Mouse (Mus musculus): ENCODE results near the gene Man2a2.
"Not testable (repeated sequence)": the region's sequence is repeated elsewhere in the genome, so short reads cannot be mapped to it uniquely, and the experiment has no call there.

Gene Man2a2

DNA sequence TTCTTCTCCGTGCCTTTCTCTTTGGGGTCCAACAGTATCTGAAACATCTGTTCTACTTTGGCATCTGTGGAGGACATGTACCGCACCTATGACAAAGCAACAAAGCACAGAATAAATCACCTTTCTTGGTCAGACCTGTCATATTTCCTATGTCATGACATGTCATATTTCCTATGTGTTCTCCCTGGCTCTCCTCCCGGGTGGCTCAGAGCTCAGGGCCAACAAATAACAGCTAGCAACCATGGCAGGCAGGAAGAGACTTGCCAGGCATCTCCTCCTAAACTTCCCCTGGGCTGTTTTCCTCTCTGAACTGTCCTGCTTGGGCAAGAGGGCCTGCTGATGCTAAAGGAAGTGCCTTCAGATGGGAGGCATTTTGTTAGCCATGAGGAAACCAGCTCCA is 34.2 kb downstream of the Man2a2 start:
- DNase-seq (ENCODE audit: low read depth), result no peak

DNA sequence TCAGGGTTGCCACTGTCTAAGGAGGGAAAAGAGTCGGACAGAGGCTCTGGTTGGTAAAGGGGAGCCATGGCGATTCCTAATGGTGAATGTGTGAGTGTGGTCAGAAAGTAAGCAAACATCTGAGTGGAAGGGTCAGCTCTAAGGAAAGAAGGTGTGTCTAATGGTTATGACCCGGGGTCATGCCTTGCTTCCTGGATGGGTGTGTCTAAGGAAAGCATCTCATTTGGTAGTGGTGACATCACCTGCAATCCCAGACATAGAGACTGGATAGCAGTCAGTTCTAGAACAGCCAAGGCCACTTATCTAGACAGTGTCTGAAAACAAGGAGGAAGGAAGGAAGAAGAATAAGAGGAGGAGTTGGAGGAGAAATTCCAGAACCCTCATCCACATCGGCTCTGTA is 36.3 kb downstream of the Man2a2 start:
- no peak for DNase-seq (ENCODE audit: low read depth)

DNA sequence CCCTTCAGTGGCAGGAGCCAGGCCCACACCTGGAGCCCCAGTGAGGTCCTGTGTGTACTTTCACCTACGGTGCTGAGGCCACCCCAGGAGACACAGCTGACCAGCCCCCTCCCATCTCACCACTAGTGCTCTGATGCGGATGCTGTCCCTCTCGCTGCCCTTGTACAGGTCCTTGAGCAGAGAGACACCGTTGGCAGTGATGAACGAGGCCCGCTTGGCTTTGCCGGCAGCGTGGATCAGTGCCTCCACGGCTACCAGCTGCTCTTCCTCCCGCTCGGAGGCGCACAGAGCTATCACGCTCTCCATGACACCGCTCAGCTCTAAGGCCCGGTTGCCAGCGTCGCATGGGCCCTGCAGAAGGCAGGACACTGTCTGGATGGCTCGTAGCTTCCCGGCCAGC is 39.7 kb downstream of the Man2a2 start:
- no peak for DNase-seq (ENCODE audit: low read depth)

DNA sequence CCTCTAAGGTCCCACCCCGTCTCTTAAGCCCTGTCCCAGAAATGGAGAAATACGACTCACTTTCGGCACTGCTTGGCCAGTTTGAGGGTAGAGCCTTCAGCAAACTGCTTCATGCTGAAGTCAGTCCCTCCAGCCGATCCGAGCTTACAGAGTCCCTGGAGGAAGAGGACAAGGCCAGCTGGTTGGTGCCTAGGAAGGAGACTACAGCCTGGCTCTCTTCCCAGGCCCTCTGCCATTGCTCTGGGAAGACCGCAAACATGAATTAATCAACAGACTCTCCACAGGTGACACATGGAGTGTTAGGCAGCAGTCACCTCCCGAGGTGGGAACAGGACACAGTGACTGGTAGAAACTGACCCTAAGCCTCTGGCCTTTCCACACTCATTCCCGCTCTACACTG is 40.9 kb downstream of the Man2a2 start:
- no peak for DNase-seq (ENCODE audit: low read depth)

DNA sequence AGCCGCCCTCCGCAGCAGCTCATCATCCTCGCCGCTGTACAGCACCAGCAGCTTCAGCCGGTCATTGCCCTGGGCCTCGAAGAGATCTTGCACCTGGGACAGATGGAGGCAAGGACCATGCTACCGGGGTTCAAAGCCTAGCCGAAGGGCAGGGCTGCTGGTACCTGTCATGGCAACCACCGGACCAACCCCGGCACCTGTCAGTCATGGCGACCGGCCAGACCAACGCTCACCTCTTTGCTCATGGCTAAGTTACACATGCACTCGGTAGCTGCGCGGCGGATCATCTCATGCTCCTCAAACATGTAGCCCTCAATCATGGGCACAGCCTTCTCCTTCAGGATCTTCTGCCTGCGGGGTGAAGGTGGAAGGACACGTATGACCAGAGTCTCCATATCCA is 45.1 kb downstream of the Man2a2 start:
- DNase-seq (ENCODE audit: low read depth), result no peak

DNA sequence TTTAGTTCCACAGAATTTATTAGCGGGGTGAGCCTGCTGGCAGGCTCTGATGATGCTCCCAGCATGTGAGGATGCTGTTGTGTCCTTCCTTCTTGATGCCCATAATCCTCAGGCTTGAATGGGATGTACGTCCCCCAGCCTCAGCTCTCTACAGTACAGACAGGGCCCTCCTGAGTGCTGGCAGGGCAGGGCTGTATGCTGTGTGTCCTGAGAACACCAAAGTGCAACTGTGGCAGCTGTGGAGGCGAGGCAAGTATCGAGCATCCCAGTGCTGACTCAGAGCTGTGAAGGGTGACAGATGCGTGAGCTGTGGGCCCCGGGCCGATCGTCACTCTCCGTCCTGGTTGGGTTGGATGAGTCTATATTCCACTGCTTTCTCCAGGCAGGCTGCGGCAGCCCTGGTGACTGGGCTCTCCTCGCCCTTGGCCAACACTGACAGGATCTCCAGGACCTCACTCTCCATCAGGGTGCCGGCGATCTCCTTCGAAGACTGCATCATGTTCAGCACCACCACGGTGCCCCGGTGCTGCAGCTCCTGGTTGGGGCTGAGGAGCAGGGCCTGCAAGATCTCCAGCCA is 45.8 kb downstream of the Man2a2 start:
- DNase-seq (ENCODE audit: low read depth), result no peak

DNA sequence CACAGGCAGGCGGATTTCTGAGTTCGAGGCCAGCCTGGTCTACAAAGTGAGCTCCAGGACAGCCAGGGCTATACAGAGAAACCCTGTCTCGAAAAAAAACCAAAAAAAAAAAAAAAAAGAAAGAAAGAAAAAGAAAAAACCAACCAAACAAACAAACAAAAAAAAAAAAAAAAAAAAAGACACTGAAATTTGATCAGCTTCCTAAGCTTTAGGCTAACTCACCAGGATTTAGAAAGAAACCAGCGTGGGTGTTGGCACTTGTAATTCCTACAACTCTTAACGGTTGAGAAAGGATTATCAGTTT is 46.4 kb downstream of the Man2a2 start:
- DNase-seq (ENCODE audit: low read depth), result not testable (repeated sequence)

DNA sequence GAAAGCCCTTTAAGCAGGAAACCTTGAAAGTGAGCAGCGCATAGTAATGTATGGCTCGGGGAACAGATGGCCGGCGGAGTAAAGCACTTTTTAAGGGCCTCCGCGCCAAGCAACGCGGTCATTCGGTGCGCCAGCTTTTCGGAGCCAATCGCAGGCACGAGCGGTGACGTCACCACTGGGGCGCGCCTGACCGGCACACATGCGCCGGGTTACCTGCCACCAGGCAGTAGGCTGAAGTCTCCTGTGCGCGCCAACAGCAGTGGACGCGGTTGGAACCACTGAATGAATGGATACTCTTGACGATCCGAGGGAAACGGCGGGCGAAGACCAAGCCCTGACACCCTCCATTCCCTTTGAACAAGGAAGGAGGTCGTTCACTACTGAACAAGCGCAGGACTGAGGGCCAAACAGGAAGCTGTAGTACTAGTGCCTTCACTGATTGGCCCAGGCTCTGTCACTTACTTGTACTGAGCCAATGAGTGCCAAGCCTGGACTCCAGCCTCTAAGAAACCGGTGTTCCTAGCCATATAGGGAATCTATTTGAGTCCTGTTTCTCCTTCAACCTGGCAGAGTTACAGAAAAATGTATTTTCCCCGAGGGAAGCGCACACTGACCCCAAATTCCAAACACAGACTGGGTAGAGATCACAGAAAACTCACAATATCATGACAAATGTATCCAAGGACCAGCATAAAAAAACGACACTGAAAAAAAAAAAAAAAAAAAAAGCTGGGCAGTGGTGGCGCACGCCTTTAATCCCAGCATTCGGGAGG is 46.9 kb downstream of the Man2a2 start, which contains the start of gene Rccd1:
Gene Rccd1 (minus strand): TSS at position 412 of the 773 bp plus-strand sequence.
- peak; percentile 96 for DNase-seq (ENCODE audit: low read depth)

DNA sequence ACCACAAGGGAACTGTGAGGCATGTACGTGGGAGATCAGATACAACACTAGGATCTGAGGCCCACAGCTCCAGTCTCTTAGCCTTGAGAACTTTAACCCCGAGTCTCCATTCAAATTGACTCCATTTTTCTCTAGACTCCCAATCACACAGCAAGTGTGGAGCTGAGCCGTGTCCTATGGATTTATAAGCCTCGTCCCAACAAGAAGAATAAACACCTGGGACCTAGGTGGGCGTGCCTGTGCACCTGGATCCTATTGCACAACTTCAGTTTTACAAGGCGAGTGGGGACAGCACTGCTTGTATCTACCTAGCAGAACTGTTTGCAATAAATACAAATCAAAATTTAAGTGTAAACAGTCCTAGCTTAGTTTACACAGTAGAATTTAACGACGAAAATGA is 47.8 kb downstream of the Man2a2 start:
- peak; percentile 32 for DNase-seq (ENCODE audit: low read depth)

DNA sequence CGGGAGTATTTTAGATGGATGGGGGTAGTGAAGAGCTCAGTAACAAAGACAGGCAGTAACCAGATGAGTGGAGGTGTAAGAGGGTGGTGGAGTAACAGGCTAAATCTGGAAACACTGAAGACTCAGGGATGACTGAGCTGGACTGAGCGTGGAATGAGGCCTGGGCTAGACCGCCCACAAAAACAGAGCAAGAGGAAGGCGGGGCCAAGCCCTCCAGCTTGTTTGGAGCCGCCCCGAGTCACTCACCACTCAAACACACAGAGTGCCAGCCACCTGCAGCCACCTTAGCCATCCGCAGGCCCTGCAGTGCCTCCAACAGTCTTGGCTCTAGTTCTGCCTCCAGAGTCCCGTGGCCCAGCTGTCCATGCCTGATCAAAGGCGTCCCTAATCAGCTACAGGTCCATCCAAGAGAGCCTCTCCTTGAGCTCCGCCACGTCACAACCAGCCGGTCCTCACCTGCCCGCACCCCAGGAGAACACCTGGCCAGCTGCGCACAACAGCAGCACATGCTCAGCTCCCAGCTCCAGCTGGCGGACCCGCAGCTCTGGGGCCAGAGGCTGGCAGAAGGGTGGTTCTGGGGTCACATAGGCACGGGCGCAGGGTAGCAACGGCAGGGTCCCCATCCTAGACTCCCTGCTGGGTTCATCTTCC is 51.2 kb downstream of the Man2a2 start:
- DNase-seq (ENCODE audit: low read depth), result no peak

DNA sequence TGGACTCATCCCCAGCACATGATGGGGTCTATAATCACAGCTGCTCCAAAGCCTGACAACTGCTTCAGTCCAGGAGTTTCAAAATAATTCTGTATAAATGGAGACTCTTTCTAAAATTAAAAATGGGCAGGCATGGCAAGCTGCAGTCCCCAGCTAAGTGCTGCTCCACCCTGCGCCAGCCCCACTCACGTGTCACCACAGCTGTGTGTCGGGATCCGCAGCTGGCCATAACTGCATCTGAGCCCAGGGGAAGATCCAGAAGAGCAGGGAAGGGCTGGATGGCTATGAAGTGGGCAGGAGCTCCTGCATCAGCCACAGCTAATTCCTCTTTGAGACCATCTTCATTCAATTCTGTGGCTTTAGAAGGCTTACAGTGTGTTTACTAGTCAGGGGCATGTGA is 52.5 kb downstream of the Man2a2 start:
- no peak for DNase-seq (ENCODE audit: low read depth)

DNA sequence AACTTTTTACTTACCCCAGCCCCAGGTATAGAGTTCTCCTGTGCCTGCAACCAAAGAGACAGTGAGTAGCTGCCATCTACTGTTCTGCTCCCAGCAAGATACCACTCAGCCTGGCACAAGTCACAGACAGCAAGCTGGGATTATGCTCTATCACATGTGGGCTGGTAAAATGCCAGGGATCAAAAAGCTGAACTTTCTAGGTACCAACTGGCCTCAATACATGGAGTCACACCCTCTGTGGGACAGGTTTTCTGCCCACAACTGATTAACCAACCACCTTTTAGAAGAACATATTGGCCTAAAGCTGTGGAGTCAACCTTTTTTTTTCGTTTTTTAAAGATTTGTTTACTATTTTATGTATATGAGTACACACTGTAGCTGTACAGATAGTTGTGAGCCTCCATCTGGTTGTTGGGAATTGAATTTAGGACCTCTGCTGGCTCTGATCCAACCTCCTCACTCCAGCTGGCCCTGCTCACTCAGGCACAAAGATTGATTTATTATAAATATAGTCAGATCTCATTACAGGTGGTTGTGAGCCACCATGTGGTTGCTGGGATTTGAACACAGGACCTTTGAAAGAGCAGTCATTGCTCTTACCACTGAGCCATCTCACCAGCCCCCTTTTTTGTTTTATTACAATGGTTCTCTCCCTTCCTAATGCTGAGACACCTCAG is 53.6 kb downstream of the Man2a2 start:
- DNase-seq (ENCODE audit: low read depth), result no peak

DNA sequence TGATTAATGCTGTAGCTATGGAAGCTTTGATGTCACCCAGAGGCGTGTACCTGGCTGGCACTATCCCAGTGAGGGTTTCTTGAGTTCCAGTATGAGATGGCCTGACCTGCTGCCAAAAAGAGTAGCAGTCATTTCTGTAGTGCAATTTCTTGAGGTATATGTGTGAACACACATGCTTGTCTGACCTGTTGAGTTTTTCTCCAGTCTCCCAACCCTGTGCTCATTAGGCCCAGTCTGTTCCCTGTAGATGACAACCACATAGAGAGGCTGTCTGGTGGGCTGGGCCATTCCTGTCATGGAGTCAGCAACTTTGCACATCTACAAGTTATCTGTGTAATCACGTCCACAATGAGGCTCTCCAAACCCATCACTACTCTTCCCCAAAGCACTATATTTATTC is 55.4 kb downstream of the Man2a2 start:
- DNase-seq (ENCODE audit: low read depth), result no peak

DNA sequence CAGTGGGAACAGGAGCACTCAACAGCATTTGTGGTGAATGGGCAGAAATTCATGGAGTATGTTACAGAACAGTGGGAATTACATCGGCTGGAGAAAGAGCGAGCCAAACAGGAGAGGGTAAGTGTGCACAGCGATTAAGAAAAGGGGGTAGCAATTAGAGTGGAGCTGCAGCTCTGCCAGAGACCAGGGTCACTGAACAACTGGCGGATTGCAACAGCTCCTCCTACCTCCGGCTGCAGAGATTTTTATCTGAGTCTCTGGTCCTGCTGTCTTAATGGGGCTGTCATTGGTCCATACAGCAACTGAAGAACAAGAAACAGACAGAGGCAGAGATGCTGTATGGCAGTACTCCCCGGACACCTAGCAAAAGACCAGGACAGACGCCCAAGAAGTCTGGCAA is 60.4 kb downstream of the Man2a2 start:
- no peak for DNase-seq (ENCODE audit: low read depth)

DNA sequence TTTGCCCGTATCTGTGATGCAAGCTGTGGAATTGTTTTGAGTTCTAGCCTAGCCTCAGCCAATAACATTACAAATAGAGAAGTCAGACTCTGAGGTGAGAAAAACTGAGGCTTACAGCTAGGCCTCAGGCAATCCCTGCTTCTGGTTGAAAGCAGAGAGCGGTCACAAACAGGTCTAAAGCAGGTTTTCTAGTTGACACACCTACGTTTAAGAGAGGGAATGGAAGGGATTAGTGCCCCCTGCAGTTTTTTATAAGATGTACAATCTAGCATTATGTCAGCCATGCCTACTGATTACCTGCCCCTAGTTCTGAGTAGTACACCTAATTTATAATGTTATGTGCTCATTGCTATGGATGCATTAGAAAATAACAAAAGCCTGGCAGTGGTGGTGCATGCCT is 63.4 kb downstream of the Man2a2 start:
- DNase-seq (ENCODE audit: low read depth), result no peak

DNA sequence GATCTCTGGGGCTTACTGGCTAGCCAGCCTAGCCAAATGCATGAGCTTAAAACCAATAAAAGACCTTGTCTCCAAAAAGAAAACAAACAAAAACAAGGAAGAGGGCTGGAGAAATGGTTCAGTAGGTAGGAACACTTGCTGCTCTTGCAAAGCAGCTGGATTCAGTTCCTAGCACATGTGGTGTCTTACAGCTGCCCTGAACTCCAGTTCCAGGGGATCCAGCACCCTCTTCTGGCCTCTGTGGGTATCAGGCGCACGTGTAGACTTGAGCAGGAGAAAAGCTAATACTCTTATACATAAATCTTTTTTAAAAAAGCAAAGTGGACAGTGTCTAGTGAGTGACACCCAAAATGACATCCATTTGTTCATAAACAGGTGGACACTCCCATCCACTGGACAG is 69.7 kb downstream of the Man2a2 start:
- DNase-seq (ENCODE audit: low read depth), result peak; percentile 51

DNA sequence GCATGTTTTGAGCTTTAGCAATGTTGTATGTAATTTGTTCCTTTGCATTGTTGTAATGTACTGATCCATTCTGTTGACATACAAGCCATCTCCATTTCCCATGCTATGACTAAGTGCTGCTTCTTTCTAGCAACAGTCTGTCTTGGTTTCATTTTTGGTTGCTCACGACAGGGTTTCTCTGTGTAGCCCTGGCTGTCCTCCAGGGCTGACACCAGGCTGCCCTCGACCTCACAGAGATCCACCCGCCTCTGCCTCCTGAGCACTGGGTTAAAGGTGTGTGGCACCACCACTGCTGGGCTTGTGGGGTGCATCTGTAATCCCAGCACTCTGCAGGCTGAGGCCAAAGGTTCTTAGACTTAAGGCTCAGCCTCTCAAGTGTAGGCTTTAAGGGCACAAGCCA is 71.6 kb downstream of the Man2a2 start:
- DNase-seq (ENCODE audit: low read depth), result peak; percentile 74

Measured in induced T-regulatory cell, adult 2 months (primary cell).